Mouse (Mus musculus) kidney, postnatal 0 days (tissue): Measurements from ENCODE around the gene Izumo2. TPM values are rescaled to one million over a fixed set of nuclear protein-coding genes. Genes with fewer than 3 reads are reported as not detected.
A peak's percentile ranks its signal among the peaks of the same experiment; 100 is the strongest.

Experiments used
- ATAC-seq: fragments of 200-750 bp; cut with Nextera tagmentation; replicated peaks from 2 replicates; pipeline ENCODE4 v1.8.0; 2017; ENCODE audit warnings: low read depth, moderate number of reproducible peaks, moderate TSS enrichment, moderate library complexity; ENCODE audit not compliant: low FRiP score
- DNase-seq: peaks from one replicate; pipeline ENCODE4 v3.0.0-alpha.2; 2016; ENCODE audit warnings: low spot score
- H3K27ac ChIP-seq: fragments of 300-500 bp; sonication (generic); 2 replicates; pipeline ENCODE4 v1.5.1; 2014; ENCODE audit warnings: mild to moderate bottlenecking
- H3K27me3 ChIP-seq: fragments of 300-500 bp; sonication (generic); 2 replicates; pipeline ENCODE4 v1.6.1; 2014; ENCODE audit warnings: low read length, mixed read lengths; ENCODE audit not compliant: insufficient read depth
- H3K36me3 ChIP-seq: fragments of 300-500 bp; sonication (generic); 2 replicates; pipeline ENCODE4 v1.6.1; 2014; ENCODE audit warnings: low read length, mixed read lengths; ENCODE audit not compliant: insufficient read depth
- H3K4me1 ChIP-seq: fragments of 300-500 bp; sonication (generic); replicated peaks from 2 replicates; pipeline ENCODE4 v1.6.1; 2014; ENCODE audit warnings: antibody characterized with exemption, low read length, mixed read lengths; ENCODE audit not compliant: insufficient read depth
- H3K4me2 ChIP-seq: fragments of 300-500 bp; sonication (generic); 2 replicates; pipeline ENCODE4 v1.6.1; 2014; ENCODE audit warnings: mild to moderate bottlenecking, low read length, moderate library complexity, mixed read lengths
- H3K4me3 ChIP-seq: fragments of 300-500 bp; sonication (generic); replicated peaks from 2 replicates; pipeline ENCODE4 v1.5.1; 2014; ENCODE audit warnings: low read depth, low read length
- H3K9ac ChIP-seq: fragments of 300-500 bp; sonication (generic); 2 replicates; pipeline ENCODE4 v1.6.1; 2014; ENCODE audit warnings: low read depth, low read length
- H3K9me3 ChIP-seq: fragments of 300-500 bp; sonication (generic); replicated peaks from 2 replicates; pipeline ENCODE4 v1.6.1; 2016; ENCODE audit warnings: low read length, inconsistent platforms, mixed read lengths
- CTCF ChIP-seq: IDR thresholded peaks from 2 replicates; pipeline ENCODE4 v1.5.1; 2016; ENCODE audit warnings: antibody characterized with exemption, low read depth, mild to moderate bottlenecking, moderate library complexity
- WGBS: fragments of 180-500 bp; shearing (Covaris S2); extraction: QIAGEN DNeasy Blood & Tissue Kit; methylation state at CpG from one replicate; pipeline ENCODE4 v1.1.7; 2014; 5-methylcytosine and 5-hydroxymethylcytosine counted together
- polyA plus RNA-seq: library from polyadenylated mRNA; unstranded; fragments of >200 nt; fragmentation: Nextera tagmentation; extraction: Ambion mirVana; gene quantifications from 2 replicates; pipeline ENCODE4 v1.2.1, GENCODE M21; 2015

The Izumo2 gene
- polyA plus RNA-seq, 1 experiment from 2014 or later: not detected

DNA sequence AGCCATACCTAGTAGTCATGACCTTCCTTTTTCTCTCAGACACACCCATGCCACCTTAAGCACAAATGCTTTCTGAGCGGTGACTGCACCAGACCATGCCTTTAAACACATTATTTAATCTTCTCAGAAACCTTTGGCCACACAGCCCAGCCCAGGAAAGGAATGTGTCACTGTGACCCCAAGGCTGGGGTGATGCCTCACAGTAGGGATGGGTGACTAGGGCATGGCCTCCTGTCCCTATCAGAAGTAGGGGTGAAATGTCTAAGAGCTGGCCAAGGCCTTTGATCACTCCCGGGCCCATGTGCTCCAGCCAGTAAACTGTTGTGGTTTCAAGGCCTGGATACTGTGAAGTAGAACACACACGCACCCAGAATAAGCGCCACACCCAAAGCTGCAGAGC lies 13.3 kb upstream of the Izumo2 start:
- no peak for ATAC-seq
- Histone ChIP-seq H3K9ac (no peak overlapping the region), H3K9me3 (no peaks in the 10 kb centered on the region), H3K4me3 (no peak overlapping the region), H3K4me1 (no peaks in the 10 kb centered on the region), H3K4me2 (no peak overlapping the region), H3K27ac (no peak overlapping the region), H3K27me3 (no peaks in the 10 kb centered on the region), H3K36me3 (no peaks in the 10 kb centered on the region)
- no peak for TF ChIP-seq CTCF
- DNase-seq: no peak
- WGBS: 87% methylated on average over 4 of the region's 4 CpGs

DNA sequence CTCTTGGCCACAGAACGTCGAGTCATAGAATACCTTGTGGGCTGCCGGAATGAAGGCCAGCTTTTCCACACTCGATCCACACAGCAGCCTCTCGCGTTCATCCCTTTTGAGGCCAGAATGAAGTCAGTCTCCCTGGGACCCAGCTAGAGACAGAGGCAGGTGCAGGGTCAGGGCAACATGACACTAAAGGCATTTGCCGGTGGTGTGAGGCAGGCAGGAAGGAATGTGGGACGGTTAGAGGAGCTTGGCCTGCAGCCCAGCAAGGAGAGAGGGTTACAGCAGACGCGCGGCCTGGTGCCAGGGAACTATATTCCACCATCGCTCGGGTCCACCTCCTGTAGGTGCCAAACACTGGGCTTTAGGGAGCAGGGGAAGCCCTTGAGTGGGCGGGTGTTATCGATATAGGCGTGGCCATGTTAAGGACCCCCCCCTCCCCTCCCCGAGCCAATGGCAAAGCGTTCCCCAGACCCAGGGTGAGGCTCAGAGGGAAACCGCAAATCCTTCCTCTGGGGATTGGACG lies 11.3 kb upstream of the Izumo2 start:
- Histone ChIP-seq H3K4me1 (no peaks in the 10 kb centered on the region), H3K4me3 (no peak overlapping the region), H3K9me3 (no peaks in the 10 kb centered on the region), H3K4me2 (no peak overlapping the region), H3K27me3 (no peaks in the 10 kb centered on the region), H3K9ac (no peak overlapping the region), H3K36me3 (no peaks in the 10 kb centered on the region), H3K27ac (no peak overlapping the region)
- TF ChIP-seq CTCF: no peak
- peak; percentile 39 for DNase-seq
- 8% methylated on average over 19 of the region's 20 CpGs for WGBS
- ATAC-seq: 0 out of 2 replicates have a peak, but pooled peaks have one; percentile 38

DNA sequence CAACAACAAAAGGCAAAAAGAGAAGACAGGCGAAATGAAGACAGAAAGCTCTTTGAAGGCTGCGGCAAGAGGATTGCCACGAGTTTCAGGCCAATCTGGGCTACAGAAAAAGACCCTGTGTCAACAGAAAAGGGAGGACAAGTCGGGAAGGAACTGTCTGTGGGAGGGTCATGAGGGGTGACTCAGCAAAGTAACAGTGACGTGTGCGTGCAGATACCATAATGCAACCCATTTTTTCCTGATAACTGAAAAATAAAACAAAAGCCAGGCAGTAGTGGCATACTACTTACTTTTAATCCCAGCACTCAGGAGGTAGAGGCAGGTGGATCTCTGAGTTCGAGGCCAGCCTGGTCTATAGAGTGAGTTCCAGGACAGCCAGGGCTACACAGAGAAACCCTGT lies 10.6 kb upstream of the Izumo2 start:
- H3K9ac ChIP-seq: no peak overlapping the region
- H3K36me3 ChIP-seq: no peaks in the 10 kb centered on the region
- ATAC-seq: no peak
- no peaks in the 10 kb centered on the region for H3K27me3 ChIP-seq
- TF ChIP-seq CTCF: no peak
- no peaks in the 10 kb centered on the region for H3K9me3 ChIP-seq
- no peak overlapping the region for H3K4me3 ChIP-seq
- DNase-seq: no peak
- no peak overlapping the region for H3K27ac ChIP-seq
- H3K4me2 ChIP-seq: no peak overlapping the region
- 42% methylated on average over 7 of the region's 7 CpGs for WGBS
- H3K4me1 ChIP-seq: no peaks in the 10 kb centered on the region

DNA sequence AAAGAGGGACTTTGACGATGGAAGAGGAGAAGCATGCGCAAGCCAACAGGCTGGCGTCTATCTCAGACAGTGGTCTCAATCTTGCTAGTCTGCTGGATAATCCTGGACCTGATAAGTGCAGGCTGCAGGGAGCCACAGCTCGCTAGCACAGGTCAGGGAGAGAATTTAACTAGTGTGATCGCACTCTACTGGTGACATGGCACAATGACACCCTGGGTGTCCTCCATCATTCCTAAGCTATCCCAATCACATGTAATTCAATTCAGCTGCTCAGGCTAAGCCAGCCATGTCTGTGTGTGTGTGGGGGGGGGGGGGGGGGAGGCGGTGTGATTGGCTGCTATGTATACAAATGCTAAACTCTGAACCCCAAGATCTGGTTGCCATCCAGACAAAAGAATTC lies 6.6 kb upstream of the Izumo2 start:
- Histone ChIP-seq H3K9me3 (no peaks in the 10 kb centered on the region), H3K4me3 (no peak overlapping the region), H3K36me3 (no peaks in the 10 kb centered on the region), H3K4me2 (no peak overlapping the region), H3K4me1 (no peaks in the 10 kb centered on the region), H3K27ac (no peak overlapping the region), H3K27me3 (no peaks in the 10 kb centered on the region), H3K9ac (no peak overlapping the region)
- peak; percentile 65 for TF ChIP-seq CTCF
- peak; percentile 66 for DNase-seq
- 9% methylated on average over 6 of the region's 6 CpGs for WGBS
- peak; percentile 73 for ATAC-seq

DNA sequence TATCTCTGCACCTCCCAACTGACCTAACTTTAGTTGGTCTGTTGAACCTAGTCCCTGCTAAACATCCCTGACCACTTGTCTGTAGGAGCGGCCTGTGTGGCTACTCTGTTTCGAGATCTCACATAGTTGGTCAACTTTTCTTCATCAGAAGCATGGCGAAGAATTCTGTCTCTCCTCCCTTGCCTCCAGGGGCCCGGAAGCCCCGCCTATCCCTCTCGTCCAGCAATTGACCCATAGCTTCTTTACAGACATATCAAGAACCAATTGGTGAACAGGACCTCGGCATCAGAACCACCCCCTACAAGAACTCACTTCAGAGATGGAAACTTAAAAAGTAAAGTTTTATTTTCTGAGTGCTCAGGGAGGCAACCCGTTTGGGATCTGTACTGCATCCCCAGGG lies 5.6 kb upstream of the Izumo2 start:
- ATAC-seq (no peak), DNase-seq (no peak)
- no peak overlapping the region for H3K4me2 ChIP-seq
- H3K27ac ChIP-seq: no peak overlapping the region
- no peaks in the 10 kb centered on the region for H3K27me3 ChIP-seq
- no peak overlapping the region for H3K9ac ChIP-seq
- H3K4me1 ChIP-seq: no peaks in the 10 kb centered on the region
- no peak overlapping the region for H3K4me3 ChIP-seq
- no peaks in the 10 kb centered on the region for H3K36me3 ChIP-seq
- no peaks in the 10 kb centered on the region for H3K9me3 ChIP-seq
- TF ChIP-seq CTCF: no peak
- WGBS: 78% methylated on average over 8 of the region's 8 CpGs

DNA sequence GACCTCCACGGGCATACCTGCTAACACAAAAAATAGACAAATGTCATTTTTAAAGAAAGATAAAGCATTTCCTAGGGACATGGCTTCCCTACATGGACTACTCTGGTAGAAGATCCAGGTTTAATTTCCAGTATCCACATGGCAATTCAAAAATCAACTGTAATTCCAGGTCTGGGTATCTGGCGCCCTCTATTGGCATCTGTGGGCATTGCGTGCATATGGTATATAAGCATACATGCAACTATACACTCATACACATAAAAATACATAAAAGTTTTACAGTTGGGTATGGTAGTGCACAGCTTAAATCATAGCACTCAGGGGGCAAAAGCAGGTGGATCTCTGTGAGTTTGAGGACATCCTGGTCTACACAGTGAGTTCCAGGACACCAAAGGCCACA lies 4.2 kb upstream of the Izumo2 start:
- H3K4me1 ChIP-seq: no peaks in the 10 kb centered on the region
- DNase-seq: no peak
- no peak overlapping the region for H3K27ac ChIP-seq
- H3K27me3 ChIP-seq: no peaks in the 10 kb centered on the region
- H3K4me2 ChIP-seq: no peak overlapping the region
- H3K9me3 ChIP-seq: no peaks in the 10 kb centered on the region
- no peak overlapping the region for H3K4me3 ChIP-seq
- no peaks in the 10 kb centered on the region for H3K36me3 ChIP-seq
- WGBS: 59% methylated on average over 3 of the region's 3 CpGs
- TF ChIP-seq CTCF: peak; percentile 58
- ATAC-seq: no peak
- no peak overlapping the region for H3K9ac ChIP-seq

DNA sequence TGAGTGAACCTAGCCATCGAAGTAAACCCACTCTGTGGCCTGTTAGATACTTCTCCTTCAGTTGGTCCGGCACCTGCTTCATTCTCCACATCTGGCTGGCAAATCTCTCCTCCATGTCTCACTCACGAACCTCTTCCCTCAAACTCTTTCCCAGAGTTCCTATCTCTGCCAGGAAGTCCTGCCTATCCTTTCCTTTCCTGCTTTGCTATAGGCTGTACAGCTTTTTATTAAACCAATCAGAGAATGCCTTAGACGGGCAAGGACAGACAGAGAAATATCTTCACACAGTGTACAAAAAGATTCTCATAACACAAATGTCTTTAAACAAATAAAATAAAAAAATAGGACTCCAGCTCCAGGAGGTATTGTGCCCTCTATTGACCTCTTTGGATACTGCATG lies 3.5 kb upstream of the Izumo2 start:
- Histone ChIP-seq H3K27ac (no peak overlapping the region), H3K9ac (no peak overlapping the region), H3K4me3 (no peak overlapping the region), H3K36me3 (no peaks in the 10 kb centered on the region), H3K27me3 (no peaks in the 10 kb centered on the region), H3K4me1 (no peaks in the 10 kb centered on the region), H3K4me2 (no peak overlapping the region), H3K9me3 (no peaks in the 10 kb centered on the region)
- ATAC-seq (no peak), DNase-seq (no peak)
- no peak for TF ChIP-seq CTCF
- 89% methylated on average over 4 of the region's 4 CpGs for WGBS
